Mouse (Mus musculus): ENCODE data around the gene Reck. TPM values are rescaled to one million over a fixed set of nuclear protein-coding genes. Genes with fewer than 3 reads are reported as not detected.
A peak's percentile ranks its signal among the peaks of the same experiment; 100 is the strongest.

The Reck gene
- total and polyA plus RNA-seq, 3 experiments = 0.12 to 0.60 TPM; not detected in 1

GRCm38 (mm10) chr4:43931877-43932276 is 56.5 kb downstream of the Reck start:
- H3K4me3 ChIP-seq (ENCODE audit: control insufficient read depth in 1 of 2, insufficient read depth in 1 of 2, low read depth in 2 of 2, low read length in 2 of 2) = no peak overlapping the region
- peaks cover 0 to 4% of the 10 kb centered on the region in 2 experiments; a peak in 2 of 4 replicates for H3K36me3 ChIP-seq (ENCODE audit: control insufficient read depth in 1 of 2, insufficient read depth in 2 of 2, low read length in 2 of 2)
- H3K79me2 ChIP-seq (ENCODE audit: control insufficient read depth, insufficient read depth, low read length, poor library complexity) = no peaks in the 10 kb centered on the region
- H3K4me1 ChIP-seq (ENCODE audit: control insufficient read depth in 1 of 2, insufficient read depth in 2 of 2, low read length in 2 of 2) = peaks cover 0 to 6% of the 10 kb centered on the region in 2 experiments; a peak in 2 of 4 replicates
- no peak overlapping the region for H3K27ac ChIP-seq (ENCODE audit: control insufficient read depth, low read depth, low read length)
- H3K9ac ChIP-seq (ENCODE audit: control insufficient read depth, low read depth, low read length, poor library complexity, severe bottlenecking) = no peak overlapping the region
- peak; percentile 58 for DNase-seq (ENCODE audit: low read depth, low spot score)
- no peaks in the 10 kb centered on the region for H3K9me3 ChIP-seq (replicated peaks; ENCODE audit: insufficient read depth, low read length)
- H3K27me3 ChIP-seq (ENCODE audit: control insufficient read depth in 1 of 2, insufficient read depth in 2 of 2, low read length in 2 of 2) = no peaks in the 10 kb centered on the region
- TF ChIP-seq E2F4 (IDR thresholded peaks at IDR 0.05; ENCODE audit: borderline replicate concordance, low read depth, low read length) (no peak), ELF1 (IDR thresholded peaks at IDR 0.05; ENCODE audit: low read depth, low read length) (no peak), ETS1 (IDR thresholded peaks at IDR 0.05; ENCODE audit: low read depth, low read length) (no peak), TBP (IDR thresholded peaks at IDR 0.05; ENCODE audit: low read depth, low read length) (peak; percentile 95), UBTF (IDR thresholded peaks at IDR 0.05; ENCODE audit: borderline replicate concordance, insufficient read depth, low read depth, low read length) (peak; percentile 79; the same call in 1 of the 2 replicates)

DNA sequence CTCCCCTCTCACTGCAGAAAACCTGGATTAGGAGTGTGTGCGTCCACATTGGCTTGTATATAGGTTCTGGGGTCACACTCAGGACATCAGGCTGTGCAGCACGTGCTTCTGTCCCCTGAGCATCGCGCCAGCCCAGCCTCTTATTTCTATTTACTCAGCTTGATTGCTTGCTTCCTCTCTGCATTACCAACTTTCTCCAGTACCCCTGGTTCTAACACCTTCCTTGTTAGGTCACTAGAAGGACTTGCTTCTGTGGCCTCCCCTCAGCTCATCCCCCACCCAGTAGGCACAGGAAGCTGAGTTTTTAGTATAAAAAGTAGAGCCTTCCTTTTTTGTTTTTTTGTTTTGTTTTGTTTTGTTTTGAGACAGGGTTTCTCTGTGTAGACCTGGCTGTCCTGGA is 60.9 kb downstream of the Reck start:
- Histone ChIP-seq H3K4me3 (ENCODE audit: control insufficient read depth in 1 of 2, insufficient read depth in 1 of 2, low read depth in 2 of 2, low read length in 2 of 2) (no peak overlapping the region), H3K79me2 (ENCODE audit: control insufficient read depth, insufficient read depth, low read length, poor library complexity) (no peaks in the 10 kb centered on the region), H3K27me3 (ENCODE audit: control insufficient read depth in 1 of 2, insufficient read depth in 2 of 2, low read length in 2 of 2) (no peaks in the 10 kb centered on the region), H3K4me1 (ENCODE audit: control insufficient read depth in 1 of 2, insufficient read depth in 2 of 2, low read length in 2 of 2) (peaks cover 0 to 14% of the 10 kb centered on the region in 2 experiments; a peak in 2 of 4 replicates), H3K9me3 (replicated peaks; ENCODE audit: insufficient read depth, low read length) (no peaks in the 10 kb centered on the region), H3K9ac (ENCODE audit: control insufficient read depth, low read depth, low read length, poor library complexity, severe bottlenecking) (no peak overlapping the region), H3K36me3 (ENCODE audit: control insufficient read depth in 1 of 2, insufficient read depth in 2 of 2, low read length in 2 of 2) (peaks cover 0 to 9% of the 10 kb centered on the region in 2 experiments; a peak in 2 of 4 replicates), H3K27ac (ENCODE audit: control insufficient read depth, low read depth, low read length) (no peak overlapping the region)
- DNase-seq (ENCODE audit: low read depth, low spot score) = no peak
- TF ChIP-seq NELFE (IDR thresholded peaks at IDR 0.05; ENCODE audit: low read depth, low read length) (no peak), SMC3 (IDR thresholded peaks at IDR 0.05; ENCODE audit: low read depth, low read length) (no peak), BHLHE40 (IDR thresholded peaks at IDR 0.05; ENCODE audit: borderline replicate concordance, low read depth, low read length) (no peak), UBTF (IDR thresholded peaks at IDR 0.05; ENCODE audit: borderline replicate concordance, insufficient read depth, low read depth, low read length) (no peak), ZNF384 (IDR thresholded peaks at IDR 0.05; ENCODE audit: low read depth, low read length) (no peak), MYC (IDR thresholded peaks at IDR 0.05; ENCODE audit: low read depth, low read length) (no peak), ZC3H11A (IDR thresholded peaks at IDR 0.05; ENCODE audit: low read depth, low read length) (no peak), POLR2A (IDR thresholded peaks at IDR 0.05; ENCODE audit: control insufficient read depth in 1 of 2, insufficient read depth in 1 of 2, low read depth in 1 of 2, low read length in 2 of 2, poor library complexity in 1 of 2) (no peak), HCFC1 (IDR thresholded peaks at IDR 0.05; ENCODE audit: low read depth, low read length) (no peak), MAFK (IDR thresholded peaks at IDR 0.05; ENCODE audit: borderline replicate concordance, low read depth, low read length) (no peak), USF2 (IDR thresholded peaks at IDR 0.05; ENCODE audit: borderline replicate concordance in 1 of 2, insufficient read depth in 1 of 2, low read depth in 1 of 2, low read length in 2 of 2) (no peak), MAZ (IDR thresholded peaks at IDR 0.05; ENCODE audit: low read depth, low read length) (no peak), MXI1 (IDR thresholded peaks at IDR 0.05; ENCODE audit: low read depth, low read length) (no peak), ZMIZ1 (IDR thresholded peaks at IDR 0.05; ENCODE audit: low read depth, low read length) (no peak), CHD1 (IDR thresholded peaks at IDR 0.05; ENCODE audit: low read depth, low read length) (no peak), TCF12 (IDR thresholded peaks at IDR 0.05; ENCODE audit: low read depth, low read length) (no peak)

Data from MEL (cell line).